Mouse (Mus musculus) small intestine, adult 2 months (tissue): ENCODE measurements around the gene Slc24a4. TPM values are rescaled to one million over a fixed set of nuclear protein-coding genes. Genes with fewer than 3 reads are reported as not detected.

Experiments
- H3K27ac ChIP-seq: fragments of 200-500 bp; 2 replicates; pipeline ENCODE4 v1.5.1; 2012; ENCODE audit warnings: low read depth, low read length, control low read depth, inconsistent platforms; ENCODE audit not compliant: insufficient read depth
- H3K27me3 ChIP-seq: fragments of 200-500 bp; 2 replicates; pipeline ENCODE4 v1.6.1; 2012; ENCODE audit warnings: mild to moderate bottlenecking, moderate library complexity, low read length, inconsistent platforms; ENCODE audit not compliant: control insufficient read depth, insufficient read depth
- H3K36me3 ChIP-seq: fragments of 200-500 bp; 2 replicates; pipeline ENCODE4 v1.6.1; 2012; ENCODE audit warnings: mild to moderate bottlenecking, low read length, control low read depth, inconsistent platforms; ENCODE audit not compliant: control insufficient read depth, insufficient read depth
- H3K4me1 ChIP-seq: fragments of 200-500 bp; 2 replicates; pipeline ENCODE4 v1.6.1; 2012; ENCODE audit warnings: low read length, inconsistent platforms, mixed read lengths; ENCODE audit not compliant: control insufficient read depth, insufficient read depth, insufficient read length
- H3K4me3 ChIP-seq: fragments of 200-500 bp; 2 replicates; pipeline ENCODE4 v1.5.1; 2012; ENCODE audit warnings: low read depth, mild to moderate bottlenecking, control low read depth, inconsistent platforms, low read length, moderate library complexity
- CTCF ChIP-seq: fragments of 200-500 bp; IDR thresholded peaks from 2 replicates; pipeline ENCODE4 v1.5.1; 2012; ENCODE audit warnings: low read depth, mild to moderate bottlenecking, control low read depth, inconsistent platforms, low read length, moderate library complexity, mixed read lengths; ENCODE audit not compliant: insufficient replicate concordance, insufficient read length; ENCODE audit errors: extremely low read depth
- POLR2A ChIP-seq: fragments of 200-500 bp; IDR thresholded peaks from 2 replicates; pipeline ENCODE4 v1.6.1; 2012; ENCODE audit warnings: low read depth, mild to moderate bottlenecking, control low read depth, inconsistent platforms, low read length, moderate library complexity
- WGBS: fragments of 180-500 bp; shearing (Covaris S2); methylation state at CpG from one replicate; pipeline ENCODE4 v1.1.7; 2018; 5-methylcytosine and 5-hydroxymethylcytosine counted together
- polyA plus RNA-seq: library from polyadenylated mRNA; depleted of rRNA; stranded (reverse); fragments of >200 nt; gene quantifications from 2 replicates; pipeline ENCODE4 v1.2.3, GENCODE M21; 2012

The Slc24a4 gene
- polyA plus RNA-seq, 1 experiment = not detected

GRCm38 (mm10) chr12:102141330-102141729, 12.8 kb downstream of the Slc24a4 start:
- H3K4me1 ChIP-seq = no peaks in the 10 kb centered on the region
- H3K27ac ChIP-seq = no peak overlapping the region
- no peak overlapping the region for H3K4me3 ChIP-seq
- H3K36me3 ChIP-seq = no peaks in the 10 kb centered on the region
- WGBS = 61% methylated on average over 5 of the region's 5 CpGs
- H3K27me3 ChIP-seq = no peaks in the 10 kb centered on the region
- TF ChIP-seq CTCF = no peak
- no peak for TF ChIP-seq POLR2A

GRCm38 (mm10) chr12:102147678-102148077, 19.1 kb downstream of the Slc24a4 start:
- Histone ChIP-seq H3K27ac (no peak overlapping the region), H3K27me3 (no peaks in the 10 kb centered on the region), H3K4me1 (no peaks in the 10 kb centered on the region), H3K36me3 (no peaks in the 10 kb centered on the region), H3K4me3 (no peak overlapping the region)
- WGBS = 58% methylated on average over 4 of the region's 4 CpGs
- TF ChIP-seq CTCF = no peak
- no peak for TF ChIP-seq POLR2A

GRCm38 (mm10) chr12:102148746-102149145, 20.2 kb downstream of the Slc24a4 start:
- Histone ChIP-seq H3K27ac (no peak overlapping the region), H3K27me3 (no peaks in the 10 kb centered on the region), H3K36me3 (no peaks in the 10 kb centered on the region), H3K4me1 (no peaks in the 10 kb centered on the region), H3K4me3 (no peak overlapping the region)
- WGBS = 89% methylated on average over 2 of the region's 2 CpGs
- TF ChIP-seq POLR2A (no peak), CTCF (no peak)

GRCm38 (mm10) chr12:102151185-102151584, 22.7 kb downstream of the Slc24a4 start:
- no peak overlapping the region for H3K27ac ChIP-seq
- H3K36me3 ChIP-seq = no peaks in the 10 kb centered on the region
- WGBS = 80% methylated on average over 7 of the region's 7 CpGs
- TF ChIP-seq CTCF = no peak
- no peak for TF ChIP-seq POLR2A
- no peaks in the 10 kb centered on the region for H3K27me3 ChIP-seq
- no peak overlapping the region for H3K4me3 ChIP-seq
- no peaks in the 10 kb centered on the region for H3K4me1 ChIP-seq

- Histone ChIP-seq H3K4me1 (no peaks in the 10 kb centered on the region), H3K36me3 (no peaks in the 10 kb centered on the region), H3K27me3 (no peaks in the 10 kb centered on the region), H3K4me3 (no peak overlapping the region), H3K27ac (no peak overlapping the region)
- 77% methylated on average over 7 of the region's 7 CpGs for WGBS
- no peak for TF ChIP-seq CTCF
- no peak for TF ChIP-seq POLR2A
Observed at GRCm38 (mm10) chr12:102153796-102154195, 25.3 kb downstream of the Slc24a4 start.

GRCm38 (mm10) chr12:102154815-102155214, 26.3 kb downstream of the Slc24a4 start:
- Histone ChIP-seq H3K27ac (no peak overlapping the region), H3K4me3 (no peak overlapping the region), H3K36me3 (no peaks in the 10 kb centered on the region), H3K27me3 (no peaks in the 10 kb centered on the region), H3K4me1 (no peaks in the 10 kb centered on the region)
- TF ChIP-seq POLR2A (no peak), CTCF (no peak)
- WGBS = 74% methylated on average over 1 of the region's 1 CpGs

GRCm38 (mm10) chr12:102164632-102165031, 36.1 kb downstream of the Slc24a4 start:
- no peaks in the 10 kb centered on the region for H3K4me1 ChIP-seq
- TF ChIP-seq POLR2A = no peak
- TF ChIP-seq CTCF = no peak
- no peak overlapping the region for H3K27ac ChIP-seq
- no peaks in the 10 kb centered on the region; the same call in 1 of the 2 replicates for H3K27me3 ChIP-seq
- 84% methylated on average over 7 of the region's 7 CpGs for WGBS
- no peak overlapping the region for H3K4me3 ChIP-seq
- H3K36me3 ChIP-seq = no peaks in the 10 kb centered on the region

GRCm38 (mm10) chr12:102166691-102167261, 38.2 kb downstream of the Slc24a4 start:
- no peak overlapping the region for H3K4me3 ChIP-seq
- H3K27ac ChIP-seq = no peak overlapping the region
- no peak for TF ChIP-seq POLR2A
- H3K4me1 ChIP-seq = no peaks in the 10 kb centered on the region
- H3K27me3 ChIP-seq = no peaks in the 10 kb centered on the region; the same call in 1 of the 2 replicates
- H3K36me3 ChIP-seq = no peaks in the 10 kb centered on the region
- 50% methylated on average over 5 of the region's 5 CpGs for WGBS
